Mouse (Mus musculus) neural tube, embryonic 10.5 days (tissue): ENCODE data around the gene Zfyve21.

ENCODE experiments used
- DNase-seq: peaks from one replicate; pipeline ENCODE4 v3.0.0-alpha.2; 2017; ENCODE audit warnings: low spot score; ENCODE audit errors: extremely low spot score

The Zfyve21 gene

DNA sequence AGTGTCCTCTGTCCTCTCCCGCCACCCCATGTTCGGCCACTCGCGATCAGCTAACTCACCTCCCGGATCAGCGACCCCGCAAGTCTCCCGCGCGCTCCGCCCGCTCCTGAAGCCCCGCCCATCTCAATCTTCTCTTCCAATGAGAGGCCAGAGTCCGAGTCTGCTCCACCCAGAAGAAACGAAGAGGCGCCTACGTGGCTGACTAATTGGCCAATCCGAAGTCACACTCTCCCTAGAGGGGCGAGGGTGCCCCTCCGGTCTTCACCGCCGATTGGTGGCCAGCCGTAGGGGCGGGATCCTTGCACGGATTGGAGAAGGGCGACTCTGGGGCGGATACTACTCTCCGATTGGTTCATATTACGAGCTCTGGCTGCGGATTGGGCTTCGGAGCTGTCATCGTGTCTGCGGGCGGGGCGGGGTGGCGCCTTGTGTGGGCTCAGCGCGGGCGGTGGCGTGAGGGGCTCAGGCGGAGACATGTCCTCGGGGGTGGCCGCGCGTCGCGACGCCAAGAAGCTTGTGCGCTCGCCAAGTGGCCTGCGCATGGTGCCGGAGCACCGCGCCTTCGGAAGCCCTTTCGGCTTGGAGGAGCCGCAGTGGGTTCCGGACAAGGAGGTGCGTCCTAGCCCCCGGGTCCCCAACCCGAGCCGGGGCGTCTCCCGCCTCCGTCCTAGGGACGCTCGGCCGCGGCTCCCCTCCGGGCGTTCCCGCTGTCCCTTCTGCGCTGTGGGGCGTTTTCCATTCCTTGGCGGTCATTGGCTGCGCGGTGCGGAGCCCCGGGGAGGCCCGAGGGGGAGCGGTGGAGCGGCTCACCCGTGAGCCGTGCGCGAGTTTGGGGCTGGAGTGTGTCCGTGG is at the start of gene Zfyve21, which contains the start of gene Xrcc3:
Gene Zfyve21, plus strand, starts transcription at position 405 of the 852 bp plus-strand sequence.
Gene Xrcc3, minus strand, starts transcription at position 108 of the 852 bp plus-strand sequence.
- peak; percentile 96 for DNase-seq

GRCm38 (mm10) chr12:111766313-111767236 is 47.4 kb upstream of the Zfyve21 start:
- peak; percentile 45 for DNase-seq

- DNase-seq: no peak
Observed at GRCm38 (mm10) chr12:111768322-111768928, 45.5 kb upstream of the Zfyve21 start.

DNA sequence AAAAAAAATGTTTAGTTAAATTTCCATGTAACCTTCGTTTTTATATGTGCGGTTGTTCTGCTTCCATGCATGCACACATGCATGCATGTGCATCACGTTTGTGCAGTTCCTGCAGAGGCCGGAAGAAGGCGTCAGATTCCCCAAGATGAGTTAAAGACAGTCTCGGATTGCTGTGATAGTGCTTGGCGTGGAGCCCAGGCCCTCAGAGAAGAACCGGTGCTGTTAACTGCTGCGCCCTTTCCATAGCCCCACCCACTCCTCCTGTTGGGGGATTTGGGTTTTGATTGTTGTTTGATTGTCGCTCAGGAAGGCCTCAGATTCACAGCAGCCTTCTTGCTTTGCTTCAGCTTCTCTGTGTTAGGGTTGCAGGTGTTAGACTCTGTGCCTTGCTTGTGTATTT is 44.7 kb upstream of the Zfyve21 start:
- DNase-seq: no peak

- DNase-seq: no peak
Observed at GRCm38 (mm10) chr12:111769816-111770577, 44.0 kb upstream of the Zfyve21 start.

DNA sequence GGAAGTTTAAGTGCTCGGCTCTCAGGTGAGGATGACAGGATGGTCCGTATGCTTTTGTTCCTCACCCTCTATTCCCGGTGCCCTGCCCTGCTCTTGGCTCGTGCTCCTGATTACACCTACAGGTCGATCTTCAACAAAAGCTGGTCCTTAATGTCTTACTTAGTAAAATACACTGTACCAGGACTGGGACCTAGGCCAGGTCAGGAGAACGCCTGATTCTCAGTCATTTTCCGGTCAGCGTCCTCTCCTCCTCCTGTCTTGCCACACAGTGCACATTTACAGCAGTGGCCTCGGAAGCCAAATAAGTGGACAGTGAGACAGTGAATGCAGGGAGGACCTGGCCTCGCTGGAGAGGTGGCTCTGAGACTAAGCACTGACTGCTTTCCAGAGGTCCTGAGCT is 43.3 kb upstream of the Zfyve21 start:
- DNase-seq: no peak

- DNase-seq: no peak
Observed at GRCm38 (mm10) chr12:111774156-111774555, 39.8 kb upstream of the Zfyve21 start.

GRCm38 (mm10) chr12:111774845-111775244 is 39.1 kb upstream of the Zfyve21 start:
- DNase-seq: no peak

GRCm38 (mm10) chr12:111777919-111778318 is 36.1 kb upstream of the Zfyve21 start:
- no peak for DNase-seq

- DNase-seq: no peak
Observed at GRCm38 (mm10) chr12:111779544-111779943, 34.4 kb upstream of the Zfyve21 start.

- DNase-seq: no peak
Observed at GRCm38 (mm10) chr12:111785174-111785573, 28.8 kb upstream of the Zfyve21 start.

DNA sequence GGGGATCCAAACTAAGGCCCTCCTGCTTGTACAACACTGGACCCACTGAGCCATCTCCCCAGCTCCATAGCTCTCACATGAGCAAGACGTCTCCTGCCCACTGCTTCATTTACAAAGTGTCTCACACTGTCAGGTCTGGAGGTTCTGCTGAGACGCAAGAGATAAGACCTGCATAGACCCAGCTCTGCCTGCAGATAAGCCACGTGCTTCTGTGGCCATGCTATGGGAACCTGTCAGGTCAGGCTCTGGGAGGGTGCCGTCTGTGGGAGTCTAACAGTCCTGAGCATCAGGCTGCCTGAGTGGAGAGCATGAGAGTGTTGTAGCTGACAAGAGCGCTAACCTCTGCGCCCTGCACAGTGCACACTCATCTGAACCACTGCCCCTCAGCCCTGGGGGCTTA is 27.0 kb upstream of the Zfyve21 start:
- no peak for DNase-seq

GRCm38 (mm10) chr12:111790090-111790489 is 23.9 kb upstream of the Zfyve21 start:
- DNase-seq: no peak

DNA sequence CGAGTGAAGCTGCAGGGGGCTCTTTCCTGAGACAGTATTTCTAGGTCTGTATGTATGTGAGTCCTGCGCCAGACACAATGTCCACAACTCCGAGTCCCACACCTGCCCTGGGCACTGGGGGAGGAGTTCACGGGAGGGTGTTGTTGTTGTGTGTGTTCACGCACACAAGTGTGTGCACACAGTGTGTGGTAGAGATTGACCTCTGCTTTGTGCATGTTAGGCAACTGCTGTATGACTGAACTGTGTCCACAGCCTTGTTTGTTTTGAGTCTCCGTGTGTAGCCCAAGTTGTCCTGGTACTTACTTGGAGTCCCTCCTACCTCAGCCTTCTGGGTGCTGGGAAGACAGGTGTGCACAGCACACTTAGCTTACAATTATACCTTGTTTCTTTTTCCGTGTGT is 23.3 kb upstream of the Zfyve21 start:
- no peak for DNase-seq

DNA sequence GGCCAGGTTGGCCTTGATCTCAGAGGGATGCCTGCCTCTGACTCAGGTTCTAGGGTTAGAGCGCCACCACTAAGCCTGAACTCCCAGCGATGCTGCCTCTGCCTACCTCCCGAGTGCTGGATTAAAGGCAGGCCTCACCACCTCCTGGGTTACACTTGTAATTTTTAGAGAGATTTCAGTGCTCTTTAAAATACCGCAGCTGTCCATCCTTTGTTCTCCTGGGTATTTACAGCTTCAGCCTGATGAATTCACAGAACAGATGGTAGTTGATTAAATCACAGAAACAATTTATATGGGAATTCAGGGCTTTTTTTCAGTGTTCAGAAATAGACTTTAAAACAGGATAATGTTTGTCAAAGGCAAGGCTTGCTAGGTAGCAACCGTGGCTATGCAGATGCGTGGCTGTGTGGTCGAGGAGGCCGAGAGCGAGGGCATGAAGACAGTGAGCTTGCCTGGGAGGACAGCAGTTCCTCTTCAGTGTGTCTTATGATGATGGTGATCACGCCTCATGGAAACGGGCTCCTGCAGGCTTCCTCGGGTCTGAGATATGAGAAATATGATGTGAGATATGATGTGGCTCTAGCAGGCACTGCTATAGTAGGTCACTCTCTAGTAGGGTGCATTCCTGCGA is 22.4 kb upstream of the Zfyve21 start:
- DNase-seq: no peak

GRCm38 (mm10) chr12:111794102-111794501 is 19.9 kb upstream of the Zfyve21 start:
- no peak for DNase-seq

DNA sequence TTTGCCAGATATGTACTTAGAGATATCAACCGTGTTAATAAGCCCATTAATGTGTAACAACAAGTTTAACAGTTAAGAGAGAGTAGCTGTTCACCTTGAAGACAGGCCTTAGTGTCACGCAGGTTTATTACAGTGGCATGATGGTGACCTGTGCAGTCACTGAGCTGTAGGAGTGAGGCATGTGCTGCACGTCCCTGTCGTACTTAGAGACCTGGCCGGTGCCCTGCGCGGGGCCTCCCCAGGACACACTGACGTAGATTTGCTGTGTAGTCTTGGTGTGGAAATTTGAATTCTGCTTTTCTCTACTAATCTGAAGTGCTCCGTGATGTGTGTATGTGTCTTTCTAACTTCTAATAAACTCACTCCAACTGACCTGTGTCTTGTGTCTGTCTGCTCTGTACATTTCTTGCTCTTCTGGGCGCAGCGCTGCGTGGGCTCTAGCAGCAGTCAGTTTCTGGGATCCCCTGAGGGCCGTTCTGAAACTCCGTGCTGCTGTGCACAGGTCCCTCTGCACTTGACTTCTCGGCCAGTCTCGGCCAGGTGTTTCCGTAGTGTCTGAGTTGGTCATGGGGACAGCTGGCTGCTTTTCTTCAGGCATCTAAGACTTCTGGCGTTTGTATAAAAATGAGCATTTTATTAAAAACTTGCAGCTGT is 19.3 kb upstream of the Zfyve21 start:
- DNase-seq: no peak

DNA sequence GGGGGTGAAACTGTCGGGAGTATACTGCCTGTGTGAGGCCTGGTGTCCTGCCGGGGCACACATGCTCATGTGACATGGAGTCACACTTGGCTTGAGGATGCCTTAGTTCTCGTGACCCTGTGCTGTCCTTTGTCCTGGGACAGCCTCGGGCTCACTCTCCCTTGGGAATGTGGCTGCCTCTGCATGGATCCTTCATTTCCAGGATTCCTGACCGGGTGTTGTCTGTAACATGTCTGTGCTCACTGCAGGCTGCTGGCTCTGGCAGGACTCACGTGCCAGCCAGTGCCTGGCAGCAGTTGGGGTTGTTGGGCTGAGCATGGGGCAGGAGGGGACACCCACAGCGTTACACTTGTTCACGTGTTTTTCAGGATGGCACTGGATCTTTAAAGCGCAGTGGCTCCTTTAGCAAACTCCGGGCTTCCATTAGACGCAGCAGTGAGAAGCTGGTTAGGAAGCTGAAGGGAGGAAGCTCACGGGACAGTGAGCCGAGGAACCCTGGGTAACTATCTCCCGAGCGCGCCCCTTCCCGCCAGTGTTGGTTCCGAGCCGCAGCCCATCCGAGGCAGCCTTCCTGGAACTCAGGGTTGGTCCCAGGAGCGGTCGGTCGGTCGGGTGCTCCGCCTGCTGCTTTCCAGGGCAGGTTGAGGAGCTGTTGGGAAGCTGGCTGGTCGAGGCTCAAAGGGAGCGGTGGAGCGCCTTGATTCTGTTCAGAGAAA is 18.6 kb upstream of the Zfyve21 start:
- DNase-seq: no peak

GRCm38 (mm10) chr12:111797251-111797650 is 16.7 kb upstream of the Zfyve21 start:
- no peak for DNase-seq
